Mouse (Mus musculus) neural tube, embryonic 10.5 days (tissue): ENCODE results near the gene Gm9508.
A peak's percentile ranks its signal among the peaks of the same experiment; 100 is the strongest.
"Not testable (repeated sequence)": the region's sequence is repeated elsewhere in the genome, so short reads cannot be mapped to it uniquely, and the experiment has no call there.

Source experiments
- DNase-seq: peaks from one replicate; pipeline ENCODE4 v3.0.0-alpha.2; 2017; ENCODE audit warnings: low spot score; ENCODE audit errors: extremely low spot score

The Gm9508 gene

DNA sequence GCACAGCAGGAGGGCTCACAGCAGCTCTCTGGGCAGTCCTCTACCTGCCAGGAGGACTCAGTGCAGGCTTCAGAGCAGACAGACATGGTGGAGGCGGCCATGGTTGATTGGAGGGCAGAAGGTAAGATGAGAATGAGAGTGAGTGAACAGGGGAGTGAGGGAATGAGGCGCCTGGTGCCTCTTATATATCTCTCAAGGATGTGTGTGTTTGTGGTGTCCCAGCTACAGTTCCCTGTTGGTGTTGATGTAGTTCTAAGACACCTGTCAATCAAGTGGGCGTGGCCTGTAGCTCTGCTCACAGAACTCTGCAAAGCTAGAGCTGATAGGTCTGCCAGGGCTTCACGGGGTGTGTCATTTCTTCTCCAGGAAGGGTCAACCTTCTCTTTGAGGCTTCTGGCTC lies at the start of gene Gm9508:
Gene Gm9508, minus strand, starts transcription at position 101 of the 400 bp plus-strand sequence.
- no peak for DNase-seq

DNA sequence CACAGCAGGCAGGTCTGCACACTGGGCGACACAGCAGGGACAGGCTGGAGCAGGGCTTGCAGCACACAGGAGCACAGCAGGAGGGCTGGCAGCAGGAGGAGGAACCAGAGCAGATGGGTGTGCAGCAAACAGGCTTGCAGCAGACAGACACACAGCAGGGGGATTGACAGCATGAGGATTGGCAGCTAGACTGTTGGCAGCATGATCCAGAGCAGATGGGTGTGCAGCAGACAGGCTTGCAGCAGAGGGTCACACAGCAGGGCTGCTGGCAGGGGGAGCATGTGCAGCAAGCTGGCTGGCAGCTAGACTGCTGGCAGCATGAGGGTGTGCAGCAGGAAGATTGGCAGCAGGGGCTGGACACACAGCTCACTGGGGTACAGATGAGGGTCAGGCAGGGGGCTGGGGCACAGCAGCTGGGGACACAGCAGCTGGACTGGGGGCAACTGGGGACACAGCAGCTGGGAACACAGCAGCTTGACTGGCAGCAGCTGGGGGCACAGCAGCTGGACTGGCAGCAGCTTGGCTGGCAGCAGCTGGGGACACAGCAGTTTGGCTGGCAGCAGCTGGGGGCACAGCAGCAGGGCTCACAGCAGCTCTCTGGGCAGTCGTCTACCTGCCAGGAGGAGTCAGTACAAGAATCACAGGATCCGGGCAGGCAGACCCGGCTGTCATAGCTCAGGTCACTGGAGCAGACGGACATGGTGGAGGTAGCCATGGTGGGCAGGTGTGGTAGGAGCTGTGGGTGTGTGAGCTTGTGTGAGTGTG lies 45.1 kb upstream of the Gm9508 start, which contains the start of gene Gm18596:
Gene Gm18596, minus strand, starts transcription at position 715 of the 765 bp plus-strand sequence.
- DNase-seq = not testable (repeated sequence)

DNA sequence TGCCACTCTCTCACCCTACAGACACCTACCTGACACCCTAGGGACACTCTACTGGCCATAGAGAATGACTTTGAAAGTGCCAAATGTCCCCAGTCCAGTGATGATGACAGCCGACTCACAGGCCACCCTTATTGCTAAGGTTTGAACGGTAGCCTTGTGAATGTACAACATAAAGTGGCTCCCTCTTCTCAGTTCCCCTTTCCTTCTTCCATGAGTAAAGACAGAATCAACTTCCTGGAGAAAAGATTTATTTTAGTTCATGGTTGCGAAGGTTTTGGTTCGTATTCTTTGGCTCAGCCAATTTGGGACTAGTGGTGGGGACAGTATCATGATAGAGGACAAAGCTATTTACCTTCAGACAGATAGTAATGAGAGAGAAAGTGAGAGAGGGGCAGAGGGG lies 41.9 kb upstream of the Gm9508 start:
- no peak for DNase-seq

DNA sequence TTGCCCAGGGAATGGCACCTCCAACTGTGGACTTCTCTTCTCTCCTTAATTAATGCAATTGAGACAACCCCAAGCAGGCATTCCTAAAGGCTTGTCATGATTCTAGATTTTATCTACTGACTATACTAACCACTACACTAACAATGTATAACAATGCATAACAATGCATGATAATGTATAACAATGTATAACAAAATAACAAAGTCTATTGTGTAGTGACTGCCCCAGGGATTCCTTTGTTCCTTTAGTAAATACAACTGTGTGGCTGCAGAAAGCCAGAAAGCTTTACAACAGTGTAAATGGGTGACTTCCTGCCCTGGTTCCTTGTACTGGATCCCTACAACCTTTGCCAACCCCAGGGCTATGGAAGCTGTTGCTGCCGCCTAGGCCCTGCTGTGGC lies 38.9 kb upstream of the Gm9508 start:
- no peak for DNase-seq

DNA sequence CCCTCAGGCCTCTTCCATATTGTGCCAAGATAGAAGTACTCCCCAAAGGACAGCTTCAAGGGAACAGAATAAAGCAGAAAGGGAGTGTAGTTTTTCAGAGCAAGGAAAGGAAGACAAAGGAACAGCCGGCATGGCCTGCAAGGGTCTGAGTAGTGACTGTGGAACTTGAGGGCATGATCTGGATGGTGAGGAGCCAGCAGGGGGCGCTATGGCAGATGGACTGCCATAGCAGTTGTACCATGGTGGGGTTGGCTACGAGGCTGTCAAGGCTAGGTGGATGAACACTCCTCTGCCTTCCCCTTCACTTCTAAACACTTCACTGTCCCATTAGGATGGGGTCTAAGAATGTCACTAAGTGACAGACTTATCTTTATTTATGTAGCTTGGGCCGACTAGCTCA lies 32.2 kb upstream of the Gm9508 start:
- no peak for DNase-seq

DNA sequence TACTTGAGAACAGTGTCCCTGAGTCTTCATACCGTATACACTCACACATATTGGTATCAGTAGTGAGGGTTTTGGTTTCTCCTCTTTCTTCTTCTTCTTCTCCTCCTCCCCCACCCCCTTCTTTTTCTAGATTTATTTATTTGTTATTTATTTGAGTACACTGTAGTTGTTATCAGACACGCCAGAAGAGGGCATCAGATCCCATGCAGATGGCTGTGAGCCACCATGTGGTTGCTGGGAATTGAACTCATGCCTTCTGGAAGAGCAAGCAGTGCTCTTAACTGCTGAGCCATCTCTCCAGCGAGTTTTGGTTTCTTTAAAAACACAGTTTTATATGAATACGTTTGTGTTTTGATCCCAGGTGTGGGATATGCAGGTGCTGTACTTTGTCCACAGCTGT lies 31.2 kb upstream of the Gm9508 start:
- no peak for DNase-seq

DNA sequence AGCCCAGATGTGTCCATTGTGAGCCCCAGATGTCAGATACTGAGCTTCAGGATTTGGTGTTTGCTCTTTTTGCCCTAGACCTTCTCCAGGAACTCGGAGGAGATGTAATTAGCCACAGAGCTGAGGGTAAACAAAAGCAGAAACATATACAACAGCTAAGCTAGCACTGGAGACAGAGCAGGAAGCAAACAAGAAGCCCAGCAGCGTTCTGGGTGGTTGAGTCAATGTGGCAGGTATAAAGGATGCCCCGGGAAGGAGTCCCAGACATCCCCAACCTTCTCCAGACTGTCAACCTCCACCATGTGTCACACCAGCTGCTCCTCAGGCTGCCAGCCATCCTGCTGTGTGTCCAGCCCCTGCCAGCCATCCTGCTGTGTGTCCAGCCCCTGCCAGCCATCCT lies 29.2 kb upstream of the Gm9508 start, which contains the start of gene Gm10100:
Gene Gm10100, plus strand, starts transcription at position 301 of the 400 bp plus-strand sequence.
- DNase-seq = no peak

DNA sequence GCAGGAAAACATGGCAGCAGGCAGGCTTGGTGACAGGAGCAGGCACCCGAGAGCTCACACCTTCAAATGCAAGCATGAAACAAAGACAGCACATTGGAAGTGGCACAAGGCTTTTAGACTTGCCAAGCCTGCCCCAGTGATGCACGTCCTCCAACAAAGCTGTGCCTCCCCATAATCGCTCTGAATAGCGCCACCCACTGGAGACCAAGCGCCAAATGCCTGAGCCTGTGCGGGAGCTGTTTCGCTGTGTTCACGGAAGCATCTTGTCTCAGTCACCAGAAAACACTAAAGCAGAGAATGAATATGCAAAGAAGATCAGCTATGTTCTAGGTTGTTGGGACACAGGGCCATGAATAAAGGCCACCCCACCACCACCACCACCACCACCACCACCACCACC lies 27.8 kb upstream of the Gm9508 start:
- DNase-seq = no peak

DNA sequence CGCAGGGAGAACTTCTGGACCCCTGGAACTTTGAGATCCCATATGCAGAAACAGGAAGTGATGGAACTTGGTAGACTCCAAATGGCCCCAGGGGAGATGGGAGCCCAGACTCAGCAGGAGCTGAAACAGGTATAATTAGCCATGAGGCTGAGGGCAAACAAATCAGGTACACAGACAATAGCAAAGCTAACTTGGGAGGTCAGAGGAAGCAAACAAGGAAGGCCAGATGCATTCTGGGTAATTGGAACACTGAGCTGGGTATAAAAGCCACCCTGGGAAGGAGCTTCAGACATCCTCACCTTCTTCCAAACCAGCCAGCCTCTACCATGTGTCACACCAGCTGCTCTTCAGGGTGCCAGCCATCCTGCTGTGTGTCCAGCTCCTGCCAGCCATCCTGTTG lies 23.3 kb upstream of the Gm9508 start, which contains the start of gene Krtap12-1:
Gene Krtap12-1, plus strand, starts transcription at position 301 of the 400 bp plus-strand sequence.
- not testable (repeated sequence) for DNase-seq

DNA sequence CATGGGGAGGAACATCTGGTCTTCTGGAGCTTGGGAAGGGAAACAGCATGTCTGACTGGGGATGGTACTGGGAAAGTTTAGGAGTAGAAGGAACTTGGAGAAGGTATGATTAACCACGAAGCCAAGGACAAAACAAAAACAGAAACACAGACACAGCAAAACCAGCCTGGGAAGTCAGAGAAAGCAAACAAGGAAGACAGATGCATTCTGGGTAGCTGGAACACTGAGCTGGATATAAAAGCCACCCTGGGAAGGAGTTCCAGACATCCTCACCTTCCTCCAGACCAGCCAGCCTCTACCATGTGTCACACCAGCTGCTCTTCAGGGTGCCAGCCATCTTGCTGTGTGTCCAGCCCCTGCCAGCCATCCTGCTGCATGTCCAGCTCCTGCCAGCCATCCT lies 18.5 kb upstream of the Gm9508 start, which contains the start of gene Gm10142:
Gene Gm10142, plus strand, starts transcription at position 301 of the 400 bp plus-strand sequence.
- DNase-seq = no peak

DNA sequence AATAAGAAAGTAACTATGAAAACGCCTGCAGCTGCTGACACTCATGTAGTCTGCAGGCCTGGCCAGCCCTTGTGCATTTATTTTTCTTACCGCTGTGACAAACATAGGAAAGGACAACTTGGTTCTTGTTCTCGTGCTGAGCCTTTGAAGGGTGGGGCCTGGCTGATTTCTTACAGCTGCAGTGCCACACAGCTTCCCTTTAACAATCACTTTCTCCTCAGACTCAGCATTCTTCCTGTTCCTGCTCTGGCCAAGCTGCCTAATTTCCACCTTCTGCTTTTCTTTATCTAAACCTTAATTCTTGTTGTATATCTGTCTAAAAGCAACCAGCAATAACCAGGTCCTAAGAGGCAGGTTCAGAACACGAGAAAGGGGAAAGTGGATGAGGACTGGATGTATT lies 16.7 kb upstream of the Gm9508 start:
- DNase-seq = no peak

DNA sequence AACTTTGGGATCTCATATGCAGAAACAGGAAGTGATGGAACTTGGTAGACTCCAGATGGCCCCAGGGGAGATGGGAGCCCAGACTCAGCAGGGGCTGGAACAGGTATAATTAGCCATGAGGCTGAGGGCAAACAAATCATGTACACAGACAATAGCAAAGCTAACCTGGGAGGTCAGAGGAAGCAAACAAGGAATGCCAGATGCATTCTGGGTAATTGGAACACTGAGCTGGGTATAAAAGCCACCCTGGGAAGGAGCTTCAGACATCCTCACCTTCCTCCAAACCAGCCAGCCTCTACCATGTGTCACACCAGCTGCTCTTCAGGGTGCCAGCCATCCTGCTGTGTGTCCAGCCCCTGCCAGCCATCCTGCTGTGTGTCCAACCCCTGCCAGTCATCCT lies 14.1 kb upstream of the Gm9508 start, which contains the start of gene Gm10024:
Gene Gm10024, plus strand, starts transcription at position 301 of the 400 bp plus-strand sequence.
- not testable (repeated sequence) for DNase-seq

DNA sequence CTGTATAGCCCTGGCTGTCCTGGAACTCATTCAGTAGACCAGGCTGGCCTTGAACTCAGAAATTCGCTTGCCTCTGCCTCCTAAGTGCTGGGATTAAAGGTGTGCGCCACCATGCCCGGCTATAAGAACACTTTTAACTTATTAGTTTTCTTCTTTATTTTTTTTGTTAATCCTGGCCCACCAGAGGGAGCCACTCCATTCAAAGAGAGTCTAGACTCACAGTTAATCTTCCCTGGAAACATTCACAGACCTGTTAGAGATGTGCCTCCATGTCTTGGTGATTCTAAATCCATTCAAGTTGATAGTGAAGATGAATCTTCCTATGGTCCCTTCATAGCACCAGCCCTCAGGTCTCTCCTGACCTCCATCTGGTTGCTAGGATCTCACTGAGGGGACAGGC lies 12.8 kb upstream of the Gm9508 start:
- DNase-seq = no peak

DNA sequence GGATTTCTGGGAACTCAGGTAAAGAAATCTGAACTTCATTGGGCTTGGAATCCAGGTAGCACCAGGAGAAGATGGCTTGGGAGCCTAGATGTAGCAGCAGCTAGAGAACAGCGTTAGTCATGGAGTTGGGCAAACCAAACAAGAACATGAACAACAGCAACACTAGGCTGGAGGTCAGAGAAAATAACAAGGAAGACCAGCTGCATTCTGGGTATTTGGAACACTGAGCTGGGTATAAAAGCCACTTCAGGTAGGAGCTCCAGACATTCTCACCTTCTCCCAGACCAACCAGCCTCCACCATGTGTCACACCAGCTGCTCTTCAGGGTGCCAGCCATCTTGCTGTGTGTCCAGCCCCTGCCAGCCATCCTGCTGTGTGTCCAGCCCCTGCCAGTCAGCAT lies 9.3 kb upstream of the Gm9508 start, which contains the start of gene Gm10272:
Gene Gm10272, plus strand, starts transcription at position 301 of the 400 bp plus-strand sequence.
- DNase-seq = no peak

DNA sequence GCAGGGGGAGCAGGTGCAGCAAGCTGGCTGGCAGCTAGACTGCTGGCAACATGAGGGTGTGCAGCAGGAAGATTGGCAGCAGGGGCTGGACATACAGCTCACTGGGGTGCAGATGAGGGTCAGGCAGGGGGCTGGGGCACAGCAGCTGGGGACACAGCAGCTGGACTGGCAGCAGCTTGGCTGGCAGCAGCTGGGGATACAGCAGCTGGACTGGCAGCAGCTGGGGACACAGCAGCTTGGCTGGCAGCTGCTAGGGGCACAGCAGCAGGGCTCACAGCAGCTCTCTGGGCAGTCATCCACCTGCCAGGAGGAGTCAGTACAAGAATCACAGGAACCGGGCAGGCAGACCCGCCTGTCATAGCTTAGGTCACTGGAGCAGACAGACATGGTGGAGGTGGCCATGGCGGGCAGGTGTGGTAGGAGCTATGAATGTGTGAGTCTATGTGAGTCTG lies 6.7 kb downstream of the Gm9508 start, which contains the start of gene Gm19402:
Gene Gm19402, minus strand, starts transcription at position 402 of the 452 bp plus-strand sequence.
- DNase-seq = not testable (repeated sequence)

DNA sequence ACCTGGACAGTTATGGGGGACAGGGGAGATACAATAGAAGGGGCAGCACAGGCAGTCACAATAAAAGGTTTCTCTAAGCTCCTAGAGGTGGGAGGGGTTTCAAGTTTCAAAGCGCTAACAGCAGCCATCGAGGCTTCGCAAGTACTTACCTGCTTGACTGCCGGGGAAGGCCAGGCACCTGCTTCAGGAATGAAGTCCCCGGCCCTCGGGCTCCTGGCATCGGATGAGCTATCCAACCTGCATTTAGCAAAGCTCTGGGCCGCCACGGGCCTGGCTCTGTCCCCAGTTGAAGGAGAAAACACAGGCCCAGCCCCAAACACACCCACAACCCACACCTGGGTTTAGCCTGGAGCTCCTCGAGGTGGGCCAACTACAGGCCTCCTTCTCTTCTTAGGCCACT lies 10.0 kb downstream of the Gm9508 start:
- DNase-seq = no peak

DNA sequence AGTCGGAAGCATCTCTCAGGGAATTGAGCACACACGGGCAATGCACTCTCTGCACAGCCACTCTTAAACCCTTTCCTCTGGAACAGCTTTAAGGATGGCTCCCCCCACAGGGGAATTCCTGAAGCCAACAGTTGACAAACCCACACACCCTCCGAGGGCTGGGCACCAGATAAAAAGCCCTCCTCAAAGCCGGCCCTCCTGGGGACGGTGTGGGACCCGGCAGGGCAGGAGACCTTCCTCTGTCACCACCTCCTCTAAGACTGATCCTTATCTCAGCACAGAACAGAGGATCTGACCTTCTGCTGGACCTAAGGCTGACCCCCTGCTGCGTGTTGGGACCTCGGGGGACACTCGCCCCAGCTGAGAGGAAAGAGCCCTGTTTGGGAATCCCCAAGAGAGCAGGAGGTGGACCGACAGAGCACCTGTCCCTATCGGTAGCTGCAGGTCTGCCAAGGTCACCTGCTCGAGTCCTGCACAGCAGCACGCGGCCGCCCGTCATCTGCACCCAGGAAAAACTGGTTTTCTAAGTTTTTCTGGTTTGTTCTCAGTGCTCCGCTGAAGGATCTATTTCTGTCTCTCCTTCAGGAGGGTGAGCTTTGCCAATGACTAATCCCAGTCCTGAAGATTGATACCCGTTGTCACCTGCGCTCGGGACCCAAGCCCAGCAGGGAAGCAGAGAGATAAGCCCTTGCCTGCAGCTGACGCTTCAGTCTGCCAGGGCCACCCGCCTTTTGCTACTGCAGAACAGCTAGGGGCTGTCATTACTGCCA lies 11.0 kb downstream of the Gm9508 start, which contains the start of gene Tspear:
Gene Tspear, plus strand, starts transcription at position 675 of the 770 bp plus-strand sequence.
- DNase-seq = no peak

DNA sequence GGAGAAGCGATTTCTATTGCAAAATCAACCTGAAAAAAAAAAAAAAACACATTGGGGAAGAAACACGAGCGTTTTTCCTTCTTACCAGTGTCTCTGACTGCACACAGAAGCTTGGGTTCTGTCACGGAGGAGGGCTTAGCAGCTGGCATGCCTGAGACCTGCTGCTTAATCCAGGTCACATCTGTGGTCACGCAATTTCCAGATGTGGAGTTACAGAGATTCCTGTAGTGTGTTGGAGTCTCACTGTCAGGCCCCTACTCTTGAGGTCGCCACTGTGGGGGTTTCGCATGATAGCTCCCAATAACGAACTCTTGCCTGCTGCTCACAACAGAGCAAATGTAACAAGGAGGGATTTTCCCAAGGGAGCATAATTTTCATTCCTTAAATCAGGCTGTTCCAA lies 12.9 kb downstream of the Gm9508 start:
- DNase-seq = peak; percentile 33

DNA sequence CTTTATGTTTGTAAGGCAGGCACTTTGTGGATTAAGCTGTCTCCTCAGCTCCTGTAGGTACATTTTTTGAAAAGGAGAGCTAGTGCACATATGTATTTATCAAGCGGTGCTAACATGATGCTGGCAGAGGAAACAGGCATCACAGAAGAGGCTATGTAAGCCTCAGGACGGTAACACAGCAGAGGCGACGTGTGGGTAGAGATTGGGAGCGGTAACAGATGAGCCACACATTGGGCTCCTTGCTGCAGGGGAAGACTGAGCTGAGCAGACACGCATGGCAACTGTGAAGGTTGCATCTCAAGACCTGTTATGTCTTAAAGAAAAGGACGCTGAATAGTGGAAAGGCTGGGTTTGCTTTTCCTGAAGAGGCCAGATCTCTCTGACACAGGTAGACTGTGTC lies 14.0 kb downstream of the Gm9508 start:
- DNase-seq = no peak

DNA sequence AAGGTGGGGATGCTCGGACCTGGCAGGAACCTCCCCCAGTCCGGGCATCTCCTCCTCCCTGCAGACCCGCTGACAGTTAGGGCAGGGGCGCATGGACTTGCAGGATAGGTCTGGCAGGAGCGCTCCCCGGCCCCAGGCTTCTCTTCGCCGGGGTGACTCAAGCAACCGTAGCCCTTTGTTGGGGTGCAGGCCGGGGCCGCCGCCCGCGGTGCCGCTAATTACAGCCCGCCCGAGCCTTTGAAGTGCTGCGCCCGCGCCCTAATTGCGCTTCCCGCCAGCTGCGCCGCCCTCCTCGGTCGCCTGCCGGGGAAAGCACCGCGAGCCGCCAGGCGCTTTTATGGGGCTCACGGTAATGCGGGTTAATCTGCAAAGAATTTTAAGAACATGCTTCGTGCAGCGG lies 19.5 kb downstream of the Gm9508 start:
- DNase-seq = peak; percentile 39

DNA sequence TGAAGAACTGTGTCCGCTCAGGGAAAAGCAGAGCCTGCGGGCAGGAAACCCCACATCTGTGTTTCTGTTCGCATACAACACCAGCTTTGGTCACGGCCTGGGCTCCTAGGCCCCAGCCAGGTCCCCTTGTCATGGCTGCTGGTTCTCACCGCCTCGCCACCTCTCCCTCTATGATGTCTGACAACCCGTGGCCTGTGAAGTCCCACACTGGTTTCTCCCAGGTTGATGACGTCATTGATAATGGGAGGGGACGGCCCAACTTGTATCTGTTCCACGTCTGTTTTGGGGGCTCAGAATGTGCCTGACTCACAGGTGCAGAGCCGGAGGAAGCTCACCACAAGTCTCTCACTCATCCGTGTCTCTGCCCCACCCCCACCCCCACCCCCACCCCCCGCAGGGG lies 23.3 kb downstream of the Gm9508 start:
- DNase-seq = no peak

DNA sequence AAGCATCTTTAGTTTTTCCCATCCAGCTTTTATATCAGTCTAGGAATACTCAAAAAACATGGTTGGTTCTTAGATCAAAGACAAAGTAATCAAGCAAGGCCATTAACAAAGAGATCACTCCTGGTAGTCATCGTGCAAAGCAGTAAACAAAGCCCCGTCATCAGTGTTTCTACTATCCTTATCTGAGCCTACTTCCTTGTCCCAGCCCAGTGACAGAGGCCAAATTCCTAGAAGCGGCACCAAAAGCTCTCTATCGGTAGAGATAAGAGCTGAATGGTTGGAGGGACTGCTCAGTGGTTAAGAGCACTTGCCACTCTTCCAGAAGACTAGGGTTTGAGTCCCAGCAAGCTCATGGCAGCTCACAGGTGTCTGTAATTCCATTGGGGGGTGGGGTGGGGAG lies 25.5 kb downstream of the Gm9508 start:
- no peak for DNase-seq
